Mouse (Mus musculus) kidney, postnatal 10 days (tissue): Measurements from ENCODE around the gene Gm11549.

Experiments
- DNase-seq: peaks from one replicate; pipeline ENCODE4 v3.0.0; 2021; ENCODE audit warnings: mixed read lengths

Gm11549 gene

DNA sequence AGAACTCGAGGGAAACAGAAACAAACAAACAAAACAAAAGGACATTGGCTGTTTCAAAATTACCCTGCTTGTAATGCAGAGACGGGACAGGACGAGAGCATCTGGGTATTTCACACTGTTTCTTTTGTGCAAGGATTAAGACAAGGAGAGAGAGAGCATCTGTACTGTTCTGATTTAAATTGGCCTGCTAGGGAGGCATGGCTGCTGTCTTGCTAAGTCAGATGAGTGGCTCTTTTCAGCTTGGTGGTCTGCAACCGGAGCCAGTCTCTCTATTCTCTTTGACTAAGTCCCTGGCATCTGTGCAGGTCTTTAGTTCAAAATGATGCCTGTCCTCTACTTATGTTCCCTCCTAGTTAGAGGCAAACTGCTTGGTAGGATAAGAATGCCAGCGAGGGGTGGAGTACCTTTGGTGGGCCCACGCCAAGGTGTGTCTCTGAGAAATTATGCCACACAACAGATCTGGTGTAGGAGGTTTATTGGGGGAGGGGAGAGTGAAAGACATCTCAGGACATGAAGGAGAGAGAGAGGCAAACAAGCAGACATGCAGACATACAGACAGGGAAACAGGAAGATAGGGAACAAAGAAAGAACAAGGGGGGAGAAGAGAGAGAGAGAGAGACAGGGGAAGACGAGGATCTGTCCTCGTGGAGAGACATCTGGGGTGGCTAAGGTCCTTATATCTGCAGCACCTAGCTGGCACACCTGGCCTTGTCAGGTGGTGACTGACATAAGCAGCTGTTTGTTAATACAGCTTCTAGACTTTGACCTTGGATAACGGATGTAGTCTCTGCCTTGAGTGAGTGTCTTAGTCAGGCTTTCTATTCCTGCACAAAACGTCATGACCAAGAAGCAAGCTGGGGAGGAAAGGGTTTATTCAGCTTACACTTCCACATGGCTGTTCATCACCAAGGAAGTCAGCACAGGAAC is 15.5 kb downstream of the Gm11549 start:
- no peak for DNase-seq

DNA sequence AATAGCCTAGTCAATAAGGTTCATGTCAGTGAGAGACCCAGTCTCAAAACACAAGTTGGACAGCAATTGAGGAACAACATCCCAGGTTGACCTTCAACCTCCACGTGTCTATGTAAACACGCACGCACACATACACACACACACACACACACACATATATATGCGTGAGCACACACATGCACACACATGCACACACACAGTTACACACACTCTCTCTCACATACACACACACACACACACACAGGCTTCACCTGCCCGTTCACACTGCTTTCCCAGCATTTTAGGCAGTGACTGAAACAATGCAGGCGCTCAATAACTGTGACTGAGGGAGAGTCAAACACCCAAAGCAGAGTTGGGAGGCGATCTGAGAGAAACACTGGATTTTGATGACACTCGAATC is 16.3 kb downstream of the Gm11549 start:
- no peak for DNase-seq

DNA sequence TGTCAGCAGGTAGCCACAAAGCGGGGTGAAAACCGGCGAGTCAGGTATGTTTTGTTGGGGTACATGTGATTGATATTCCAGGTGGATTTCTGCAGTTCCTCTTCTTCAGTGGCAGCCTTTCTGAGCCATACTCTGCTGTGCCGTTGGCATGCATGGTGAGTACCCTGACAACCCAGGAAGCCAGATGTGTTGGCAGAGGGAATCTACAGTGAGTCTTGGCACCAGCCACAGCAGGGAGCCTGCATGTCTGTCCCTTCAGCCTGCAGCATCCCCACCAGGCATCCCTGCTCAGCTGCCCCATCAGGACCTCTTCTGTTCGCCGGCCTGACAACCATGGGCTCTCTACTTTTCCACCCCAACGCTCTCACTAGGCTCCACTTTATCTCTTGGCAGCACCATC is 20.1 kb downstream of the Gm11549 start:
- no peak for DNase-seq

DNA sequence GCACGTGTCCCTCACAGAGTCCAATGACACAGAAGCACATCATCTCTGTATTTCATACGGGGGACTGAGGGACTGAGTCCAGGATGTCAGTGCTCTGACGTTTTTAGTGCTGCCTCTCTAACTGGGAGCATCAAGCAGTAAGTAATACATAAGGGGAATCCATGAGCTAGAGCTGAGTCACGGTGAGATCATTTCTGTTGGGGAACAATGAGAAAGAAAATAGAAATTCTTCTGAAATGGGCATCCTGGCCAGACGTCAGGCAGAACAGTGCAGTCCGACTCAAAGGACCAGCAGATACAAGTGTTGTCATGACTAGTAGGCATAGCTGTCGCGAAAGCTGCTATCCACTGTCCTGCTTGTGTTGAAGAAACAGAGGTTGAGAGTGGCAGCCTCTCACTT is 20.6 kb downstream of the Gm11549 start:
- DNase-seq: no peak

DNA sequence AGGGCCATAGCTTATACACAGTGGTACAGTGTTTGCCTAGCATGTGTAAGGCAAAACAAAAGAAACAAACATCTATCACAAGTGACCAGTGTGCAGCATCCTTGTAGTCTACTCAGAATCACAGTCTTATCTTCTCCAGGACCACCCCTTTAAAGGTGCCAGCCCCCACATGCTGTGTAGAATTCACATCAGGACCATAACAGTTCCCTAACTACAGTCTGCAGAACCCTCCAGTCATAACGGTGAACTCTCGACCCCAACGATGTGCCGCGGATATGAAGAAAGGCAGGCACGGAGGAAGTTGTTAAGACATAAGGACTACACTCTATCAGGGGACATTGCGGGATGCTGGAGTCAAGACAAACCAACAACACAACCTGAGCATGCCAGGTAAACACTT is 22.2 kb downstream of the Gm11549 start:
- no peak for DNase-seq

DNA sequence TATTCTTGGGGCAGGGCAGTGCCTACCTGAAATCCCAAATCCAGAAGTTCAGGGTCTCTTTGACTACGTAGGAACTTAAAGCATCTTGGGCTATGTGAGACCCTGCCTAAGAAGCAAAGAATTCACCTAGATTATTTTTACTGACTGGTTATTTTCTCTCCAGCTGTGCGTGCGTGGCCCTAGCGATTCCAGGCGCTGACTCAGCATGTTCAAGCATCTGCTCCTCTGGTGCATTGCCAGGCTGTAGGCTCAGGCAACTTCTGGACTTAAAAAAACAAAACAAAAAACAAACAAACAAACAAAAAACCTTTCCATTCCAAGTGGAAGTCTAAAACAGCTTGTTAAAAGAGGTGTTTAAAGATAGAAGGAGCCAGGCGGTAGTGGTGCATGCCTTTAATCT is 23.4 kb downstream of the Gm11549 start:
- DNase-seq: no peak

DNA sequence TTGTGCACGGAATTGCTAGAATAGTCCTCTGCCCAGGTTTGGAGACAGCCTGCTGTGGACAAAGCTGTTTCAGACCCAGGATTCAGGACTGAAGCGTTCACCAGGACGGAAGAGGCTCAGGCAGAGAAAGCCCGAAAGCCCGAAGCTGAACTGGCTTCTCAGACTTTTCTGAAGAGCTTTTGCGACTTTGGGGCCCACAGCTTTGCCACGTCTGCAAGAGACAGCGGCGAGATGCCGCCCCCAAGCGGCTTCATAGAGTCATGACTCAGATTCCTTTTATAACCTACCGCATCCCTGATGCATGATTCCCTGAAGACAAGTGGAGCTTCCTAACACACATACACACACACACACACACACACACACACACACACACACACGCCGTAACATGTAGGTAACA is 24.9 kb downstream of the Gm11549 start:
- DNase-seq: peak; percentile 87

DNA sequence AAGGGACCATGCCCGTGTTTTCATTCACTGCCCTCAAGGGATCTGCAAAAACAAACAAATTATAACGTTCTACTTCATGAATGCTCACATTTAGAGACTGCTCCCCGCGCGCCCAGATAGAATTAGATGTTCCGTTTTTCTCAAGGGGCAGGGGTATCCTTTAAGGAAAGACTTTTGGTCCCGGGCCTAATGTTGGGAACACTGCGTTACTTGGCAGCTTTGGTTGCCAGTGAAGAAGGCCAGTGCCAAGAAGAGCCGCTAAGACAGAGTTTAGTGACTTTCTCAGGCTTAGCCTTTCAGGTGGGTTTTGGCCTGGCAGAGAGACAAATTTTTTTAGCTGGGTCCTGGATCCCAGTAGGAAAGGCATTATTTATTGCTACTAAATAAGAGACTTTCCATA is 25.3 kb downstream of the Gm11549 start:
- DNase-seq: no peak

DNA sequence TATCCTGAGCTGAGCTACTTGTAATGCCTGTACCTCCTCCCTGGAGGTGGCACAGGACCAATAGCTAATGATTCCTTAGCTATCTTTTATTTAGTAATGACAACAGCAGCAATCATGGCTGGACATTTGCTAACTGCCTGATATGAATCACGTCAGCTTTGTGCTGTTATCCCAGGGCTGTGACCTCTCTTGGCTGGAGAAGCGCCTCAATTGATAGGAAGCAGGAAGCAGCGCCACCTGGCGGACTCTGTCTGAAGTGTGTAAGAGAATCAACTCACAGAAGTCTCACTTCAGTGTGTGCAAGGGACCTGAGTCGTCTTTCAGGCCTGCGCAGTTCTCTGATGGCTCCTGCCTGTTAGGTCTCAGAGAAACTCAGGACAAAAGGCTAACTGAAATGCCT is 26.2 kb downstream of the Gm11549 start:
- DNase-seq: peak; percentile 95

DNA sequence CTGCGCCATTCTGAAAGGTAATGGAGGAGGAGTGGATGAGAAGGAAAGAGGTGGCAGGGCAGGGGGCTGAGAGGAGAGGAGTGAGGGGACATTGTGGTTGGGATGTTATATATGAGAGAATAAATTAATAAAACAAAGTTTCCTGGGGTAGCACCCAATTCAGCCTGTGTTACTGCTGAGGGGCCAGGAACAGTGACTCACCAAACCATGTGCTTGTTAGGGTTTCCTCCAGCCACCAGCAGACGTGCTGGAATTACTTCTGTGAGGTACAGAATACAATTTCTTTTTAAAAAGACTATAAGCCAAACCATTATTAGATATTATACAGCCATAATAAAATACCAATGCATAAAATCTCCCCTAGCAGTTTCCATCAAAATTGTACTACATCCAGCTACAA is 27.0 kb downstream of the Gm11549 start:
- DNase-seq: no peak

DNA sequence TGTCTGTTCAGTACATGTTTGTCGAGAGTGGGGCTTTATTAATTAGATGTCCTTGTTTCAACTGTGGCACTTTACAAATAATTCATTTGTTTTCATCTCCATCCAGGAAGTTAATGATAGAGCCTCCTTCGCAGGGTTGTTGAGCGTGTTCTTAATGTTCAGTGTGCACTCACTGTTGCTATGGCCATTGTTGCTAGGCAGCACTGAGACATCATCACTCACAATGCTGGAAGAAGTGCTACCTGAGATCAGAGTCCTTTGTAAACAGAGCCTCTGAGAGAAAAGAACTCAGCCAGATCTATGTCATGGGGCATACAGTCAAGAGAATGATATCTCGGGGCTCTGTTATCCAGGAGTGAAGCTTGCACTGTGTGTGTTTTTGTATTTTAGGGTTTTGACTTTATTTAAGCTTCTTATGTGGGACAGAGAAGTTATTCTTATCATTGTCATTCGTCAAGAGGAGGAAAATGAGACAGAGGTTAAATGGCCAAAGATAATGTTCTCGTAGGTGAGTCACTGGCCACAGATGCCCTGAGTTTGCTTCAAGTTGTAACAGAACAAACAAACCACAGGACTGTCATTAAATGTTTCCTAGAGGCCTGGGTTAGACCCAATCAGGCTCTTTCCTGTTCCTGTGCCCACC is 27.9 kb downstream of the Gm11549 start:
- no peak for DNase-seq

DNA sequence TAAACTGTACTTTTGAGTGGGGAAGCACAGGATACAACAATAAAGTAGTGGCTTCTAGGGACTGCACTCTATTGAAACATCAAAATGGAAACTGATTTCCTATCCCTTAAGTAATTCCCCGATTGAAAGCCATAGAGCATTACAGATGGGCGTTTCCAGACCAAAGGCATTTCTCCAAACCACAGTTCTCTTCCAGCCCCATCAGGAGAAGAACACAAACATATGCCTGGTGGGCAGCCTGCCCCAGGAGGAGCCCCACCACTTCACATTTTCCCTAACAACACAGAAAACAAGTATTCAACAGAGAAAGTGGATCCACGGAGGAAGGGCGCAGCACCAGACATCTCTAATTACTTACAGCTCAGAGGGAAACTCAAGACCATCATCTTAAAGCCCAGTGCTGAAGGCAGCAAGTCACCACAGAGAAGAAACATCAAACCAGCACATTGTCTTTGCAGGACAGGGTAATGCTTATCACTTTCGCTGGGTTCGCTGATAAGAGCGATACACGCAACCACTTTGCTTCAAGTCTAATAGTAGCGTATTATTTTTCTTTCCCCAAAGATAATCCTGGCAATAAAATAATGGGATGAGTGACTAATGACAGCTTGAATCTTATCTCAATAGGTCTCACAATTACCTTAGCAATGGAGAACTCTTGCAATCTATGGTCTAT is 28.8 kb downstream of the Gm11549 start:
- no peak for DNase-seq

DNA sequence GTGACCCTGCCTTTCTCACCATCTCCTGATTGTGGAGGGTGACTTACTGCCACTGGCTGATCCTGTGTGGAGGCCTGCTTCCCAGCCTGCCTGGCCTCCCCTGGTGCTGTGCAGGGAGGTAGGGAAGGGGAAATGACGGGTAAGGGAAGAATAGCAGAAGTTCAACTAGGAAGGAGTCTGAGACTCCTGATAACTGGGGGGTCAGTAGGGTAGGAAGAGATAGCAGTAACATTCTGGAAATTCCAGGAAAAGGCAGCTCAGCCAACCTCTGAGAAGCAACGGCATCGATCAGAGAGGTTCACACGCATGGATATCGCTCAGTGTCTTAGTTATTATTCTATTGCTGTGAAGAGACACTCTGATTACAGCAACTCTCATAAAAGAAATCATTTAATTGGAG is 30.1 kb downstream of the Gm11549 start:
- no peak for DNase-seq

DNA sequence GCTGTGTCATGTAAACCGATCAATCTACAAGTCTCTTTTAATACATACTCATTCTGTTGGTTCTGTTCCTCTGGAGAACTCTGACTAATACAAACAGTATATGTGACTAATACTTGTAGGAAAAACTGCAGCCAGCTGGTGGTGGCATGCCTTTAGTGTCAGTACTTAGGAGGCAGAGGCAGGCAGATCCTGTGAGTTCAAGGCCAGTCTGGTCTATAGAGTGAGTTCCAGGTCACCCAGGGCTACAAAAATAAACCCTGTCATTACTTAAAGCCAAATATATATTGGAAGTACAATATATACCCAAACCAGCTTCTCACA is 32.1 kb downstream of the Gm11549 start:
- no peak for DNase-seq

DNA sequence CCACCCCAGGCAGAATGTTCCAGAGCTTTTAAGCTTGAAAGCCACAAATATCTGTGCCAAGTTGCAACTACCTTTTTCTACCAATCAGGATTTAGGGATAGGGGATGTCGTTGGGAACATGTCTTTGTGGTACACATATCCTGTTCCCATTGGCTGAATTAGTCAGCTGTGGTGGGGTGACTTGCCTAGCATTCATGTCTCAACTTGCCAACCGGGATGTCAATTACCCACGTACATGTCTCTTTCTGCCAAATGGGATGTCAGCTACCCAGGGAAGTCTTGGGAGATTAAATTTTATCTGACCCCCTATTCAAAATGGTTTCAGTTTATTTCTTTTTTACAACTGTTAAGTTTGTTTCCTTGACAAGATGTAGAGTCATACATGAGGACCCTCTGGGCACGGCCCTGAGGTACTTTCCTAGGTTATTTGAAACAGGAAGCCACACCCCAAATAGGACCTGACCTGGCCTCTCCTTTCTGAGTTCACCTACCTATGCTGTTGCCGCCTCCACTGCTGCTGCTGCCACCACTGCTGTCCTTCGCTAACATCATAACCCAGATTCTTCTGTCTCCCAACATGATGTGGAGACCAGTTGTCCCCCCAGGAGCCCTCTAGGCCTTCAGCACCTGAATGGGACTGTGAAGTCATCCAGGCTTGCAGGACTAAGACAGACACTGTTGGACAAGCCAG is 32.6 kb downstream of the Gm11549 start:
- DNase-seq: no peak

DNA sequence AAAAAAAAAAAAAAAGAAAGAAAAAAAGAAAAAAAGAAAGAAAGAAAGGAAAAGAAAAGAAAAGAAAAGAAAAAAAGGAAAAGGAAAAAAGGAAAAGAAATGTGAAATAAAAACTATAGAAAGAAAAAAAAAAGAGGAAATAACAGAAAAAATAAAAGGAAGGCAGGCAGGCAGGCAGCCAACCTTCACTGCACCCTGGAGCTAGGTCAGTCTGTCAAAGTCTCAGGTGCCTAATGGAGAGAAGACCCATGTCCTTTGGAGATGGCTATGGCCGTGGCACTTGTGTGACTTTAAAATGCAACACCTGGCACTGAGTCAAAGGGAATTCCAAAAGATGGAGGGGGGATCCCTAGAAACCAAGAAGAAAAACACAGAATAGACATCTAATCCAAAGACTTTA is 33.2 kb downstream of the Gm11549 start:
- DNase-seq: no peak

DNA sequence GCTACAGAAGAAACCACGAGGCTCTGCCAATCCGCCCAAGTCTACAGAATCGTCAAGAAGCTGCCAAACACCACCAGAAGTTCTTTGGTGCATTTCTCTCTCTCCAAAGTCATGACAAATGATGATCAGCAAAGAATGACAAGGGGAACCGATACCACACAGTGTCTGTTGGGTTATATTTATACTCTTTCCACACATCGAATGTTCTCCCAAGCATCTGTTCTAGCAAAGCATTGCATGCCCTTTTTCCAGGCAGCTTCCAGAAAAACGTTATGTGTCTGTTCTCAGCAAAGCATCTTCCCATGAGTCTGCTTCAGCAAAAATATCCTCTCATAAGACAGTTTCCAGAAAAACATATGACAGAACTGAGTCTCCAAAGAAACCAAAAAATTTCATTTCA is 34.7 kb downstream of the Gm11549 start:
- DNase-seq: no peak

DNA sequence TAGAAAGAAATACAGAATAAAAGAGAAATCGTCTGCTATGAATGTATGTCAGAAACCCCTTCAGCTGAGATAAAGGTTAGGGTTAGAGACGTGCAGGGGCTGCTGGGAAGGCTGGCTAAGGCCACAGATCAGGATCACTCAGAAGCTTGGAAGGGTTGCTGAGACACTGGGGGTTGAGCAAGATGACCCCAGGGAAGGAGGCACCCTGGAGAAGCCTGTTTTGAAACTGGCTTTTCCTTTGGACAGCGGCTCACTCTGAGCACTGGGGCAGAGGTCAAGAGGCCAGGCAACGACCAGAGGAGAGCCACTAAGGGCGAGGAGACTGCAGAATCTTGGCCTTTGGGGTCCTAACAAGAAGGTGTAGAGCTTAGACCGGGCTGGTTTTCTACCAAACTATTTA is 35.4 kb downstream of the Gm11549 start:
- no peak for DNase-seq

DNA sequence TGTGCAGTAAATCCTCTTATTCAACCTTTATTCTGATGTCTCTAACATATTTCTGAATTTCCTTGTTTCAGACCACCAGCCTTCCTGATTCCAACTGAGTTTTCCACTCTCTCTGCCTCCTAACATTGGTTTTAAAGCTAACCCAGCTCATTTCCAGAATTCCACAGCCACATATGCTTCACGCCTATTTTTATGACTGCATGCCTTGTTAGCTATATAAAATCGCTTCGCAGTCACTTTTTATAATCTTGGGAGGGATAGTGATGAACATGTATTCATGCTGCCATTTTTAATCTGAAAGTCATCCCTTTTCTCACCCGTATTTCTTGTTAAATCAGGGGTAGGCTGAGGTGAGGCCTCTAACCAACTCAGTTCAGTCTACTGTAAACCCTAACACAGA is 37.3 kb downstream of the Gm11549 start:
- DNase-seq: no peak

DNA sequence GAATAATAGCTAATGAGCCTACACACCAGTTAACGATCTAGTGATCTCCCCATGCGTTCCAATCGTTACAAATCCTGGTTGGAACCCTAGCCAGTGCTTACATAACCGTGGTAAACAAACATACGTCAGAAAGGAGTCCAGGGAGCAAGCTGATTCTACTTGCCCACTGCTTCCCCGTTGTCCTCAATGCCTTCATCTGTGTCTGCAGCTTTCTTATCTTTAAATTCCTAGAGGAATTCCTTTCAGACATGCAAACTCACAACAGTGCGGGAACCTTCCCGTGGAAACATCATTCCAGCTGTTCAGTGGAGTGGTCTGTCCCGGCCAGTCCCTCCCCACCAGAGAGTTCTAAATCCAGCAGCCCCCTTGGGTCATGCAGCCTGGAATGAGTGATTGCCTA is 38.7 kb downstream of the Gm11549 start:
- DNase-seq: no peak

DNA sequence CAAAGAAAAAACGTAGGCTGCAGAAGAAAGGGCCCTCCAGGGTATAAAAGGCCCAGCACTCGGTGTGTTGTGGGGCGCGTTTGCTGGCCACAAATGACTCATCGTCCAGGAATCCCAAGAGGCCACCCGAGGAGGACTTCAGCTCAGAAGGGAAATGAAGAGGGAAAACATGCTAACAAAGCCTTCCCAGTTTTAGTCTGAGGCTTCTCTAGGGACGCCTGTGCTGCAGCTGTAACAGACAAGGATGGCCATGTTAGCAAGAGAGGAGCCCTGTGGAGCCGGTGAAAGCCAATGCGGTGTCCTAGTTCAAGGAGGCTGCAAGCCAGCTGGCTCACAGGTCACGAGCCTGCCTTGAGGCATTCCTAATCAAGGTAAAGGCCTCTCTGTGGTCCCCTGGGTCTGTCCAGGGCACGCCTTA is 39.8 kb downstream of the Gm11549 start:
- DNase-seq: peak; percentile 69

DNA sequence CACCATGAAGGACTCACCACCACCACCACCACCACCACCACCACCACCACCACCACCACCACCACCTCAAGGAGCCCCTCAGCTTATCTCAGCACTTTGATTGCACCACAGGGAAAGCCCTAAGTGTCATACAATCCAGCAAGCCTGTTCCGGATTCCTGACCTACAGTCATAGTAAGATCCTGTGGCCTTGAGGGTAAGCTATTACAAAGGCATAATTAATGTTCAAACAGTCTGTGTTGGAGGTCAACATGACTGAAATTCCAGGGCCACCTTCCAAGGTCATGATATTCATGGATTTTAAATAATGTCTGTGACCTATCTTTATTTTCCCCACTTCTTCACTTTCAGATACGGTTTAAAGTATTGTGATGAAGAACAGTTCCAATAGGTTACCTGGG is 41.1 kb downstream of the Gm11549 start:
- no peak for DNase-seq

DNA sequence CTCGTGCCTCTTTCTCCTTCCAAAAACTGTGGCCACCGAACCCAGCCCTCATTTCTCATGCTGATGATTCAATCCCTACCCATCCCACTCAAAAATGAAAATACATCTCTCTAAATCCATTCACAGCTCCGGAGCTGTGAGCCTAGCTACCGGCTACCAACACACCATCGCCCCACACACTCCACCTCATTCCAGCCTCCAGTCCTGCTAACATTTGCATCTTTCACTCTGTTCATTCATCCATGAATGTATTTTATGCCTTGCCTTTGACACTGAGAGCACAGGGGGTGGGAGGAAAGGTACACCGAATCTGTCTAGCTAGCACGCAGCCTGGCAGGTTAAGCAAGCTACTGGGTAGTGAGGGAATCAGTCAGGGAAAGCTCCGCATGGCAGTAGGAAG is 42.8 kb downstream of the Gm11549 start:
- DNase-seq: no peak
